Mouse (Mus musculus): ENCODE data around the gene Mrpl53.

DNA sequence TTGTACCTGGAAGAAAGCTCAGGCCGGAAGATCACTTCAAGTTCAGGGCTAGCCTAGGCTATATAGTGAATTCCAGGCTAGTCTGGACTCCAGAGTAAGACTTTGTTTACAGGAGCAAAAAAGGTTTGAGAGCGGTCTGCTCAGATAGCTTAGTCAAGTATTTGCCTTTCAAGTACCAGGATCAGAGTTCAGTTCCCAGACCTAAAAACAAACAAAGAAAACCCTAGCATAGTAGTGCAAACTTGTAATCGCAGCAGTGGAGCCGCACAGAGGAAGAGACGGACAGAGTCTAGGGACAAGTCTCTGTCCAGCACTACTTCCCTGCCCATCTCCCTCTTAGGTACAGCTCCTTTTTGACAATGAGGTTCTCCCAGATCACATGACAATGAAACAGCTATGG is 28.6 kb upstream of the Mrpl53 start:
- no peak for TF ChIP-seq POLR2A (IDR thresholded peaks at IDR 0.05; ENCODE audit: insufficient read depth, low read length)
- TF ChIP-seq CTCF (IDR thresholded peaks at IDR 0.05; ENCODE audit: low read depth, low read length): no peak
- TF ChIP-seq EP300 (IDR thresholded peaks at IDR 0.05; ENCODE audit: insufficient read depth, low read depth, low read length): no peak
